Mouse (Mus musculus) MEL (cell line): ENCODE measurements around the gene Ccdc107. TPM values are rescaled to one million over a fixed set of nuclear protein-coding genes. Genes with fewer than 3 reads are reported as not detected.
A peak's percentile ranks its signal among the peaks of the same experiment; 100 is the strongest.

ENCODE experiments used
- DNase-seq: peaks from one replicate; pipeline ENCODE4 v3.0.0; 2011; ENCODE audit warnings: low read depth, low spot score
- H3K27ac ChIP-seq: 2 replicates; pipeline ENCODE4 v1.5.1; 2012; ENCODE audit warnings: low read depth, mild to moderate bottlenecking, control low read depth, low read length, moderate library complexity; ENCODE audit not compliant: control insufficient read depth
- H3K27me3 ChIP-seq, 2 experiments: fragments of 150-350 bp in 1 of 2; sonication (generic) in 1 of 2; 2 replicates each; pipeline ENCODE4 v1.6.1; 2012; ENCODE audit warnings: low read length in 2 of 2, mild to moderate bottlenecking in 2 of 2, improper control_type of control experiment in 1 of 2, moderate library complexity in 1 of 2; ENCODE audit not compliant: insufficient read depth in 2 of 2, control insufficient read depth in 1 of 2
- H3K36me3 ChIP-seq, 2 experiments: 2 replicates each; pipeline ENCODE4 v1.6.1; 2012 to 2014; ENCODE audit warnings: low read length in 2 of 2, improper control_type of control experiment in 1 of 2, inconsistent platforms in 1 of 2, mild to moderate bottlenecking in 1 of 2; ENCODE audit not compliant: insufficient read depth in 2 of 2, control insufficient read depth in 1 of 2
- H3K4me1 ChIP-seq, 2 experiments: fragments of 150-350 bp in 1 of 2; sonication (generic) in 1 of 2; 2 replicates each; pipeline ENCODE4 v1.6.1; 2012; ENCODE audit warnings: low read length in 2 of 2, improper control_type of control experiment in 1 of 2, mild to moderate bottlenecking in 1 of 2; ENCODE audit not compliant: insufficient read depth in 2 of 2, control insufficient read depth in 1 of 2
- H3K4me3 ChIP-seq, 2 experiments: fragments of 150-350 bp in 1 of 2; sonication (generic) in 1 of 2; 2 replicates each; pipeline ENCODE4 v1.5.1; 2012; ENCODE audit warnings: low read depth in 2 of 2, low read length in 2 of 2, mild to moderate bottlenecking in 2 of 2, moderate library complexity in 2 of 2, control low read depth in 1 of 2, improper control_type of control experiment in 1 of 2; ENCODE audit not compliant: control insufficient read depth in 1 of 2, insufficient read depth in 1 of 2
- H3K79me2 ChIP-seq: 2 replicates; pipeline ENCODE4 v1.6.1; 2012; ENCODE audit warnings: mild to moderate bottlenecking, low read length, moderate library complexity; ENCODE audit not compliant: control insufficient read depth, poor library complexity, insufficient read depth
- H3K9ac ChIP-seq: 2 replicates; pipeline ENCODE4 v1.6.1; 2012; ENCODE audit warnings: low read depth, mild to moderate bottlenecking, control low read depth, low read length, moderate library complexity; ENCODE audit not compliant: control insufficient read depth, poor library complexity, severe bottlenecking
- H3K9me3 ChIP-seq: fragments of 150-350 bp; sonication (generic); replicated peaks from 2 replicates; pipeline ENCODE4 v1.6.1; 2012; ENCODE audit warnings: mild to moderate bottlenecking, low read length, improper control_type of control experiment, moderate library complexity; ENCODE audit not compliant: insufficient read depth
- BHLHE40 ChIP-seq: IDR thresholded peaks from 2 replicates; pipeline ENCODE4 v1.6.1; 2012; ENCODE audit warnings: low read depth, mild to moderate bottlenecking, inconsistent platforms, low read length, improper control_type of control experiment, borderline replicate concordance
- CHD1 ChIP-seq: IDR thresholded peaks from 2 replicates; pipeline ENCODE4 v1.6.1; 2012; ENCODE audit warnings: low read depth, mild to moderate bottlenecking, inconsistent platforms, low read length, improper control_type of control experiment
- CHD2 ChIP-seq: IDR thresholded peaks from 2 replicates; pipeline ENCODE4 v1.6.1; 2011; ENCODE audit warnings: low read length, improper control_type of control experiment
- CTCF ChIP-seq, 3 experiments: IDR thresholded peaks in 2 of 3; conservative IDR thresholded peaks in 1 of 3; 2 replicates each; pipeline ENCODE4 v1.5.1; 2011 to 2012; ENCODE audit warnings: low read length in 3 of 3, low read depth in 2 of 3, mild to moderate bottlenecking in 2 of 3, improper control_type of control experiment in 1 of 3, inconsistent platforms in 1 of 3, mixed read lengths in 1 of 3, moderate library complexity in 1 of 3; ENCODE audit not compliant: control insufficient read depth in 1 of 3, insufficient read depth in 1 of 3, poor library complexity in 1 of 3, severe bottlenecking in 1 of 3
- ELF1 ChIP-seq: IDR thresholded peaks from 2 replicates; pipeline ENCODE4 v1.6.1; 2014; ENCODE audit warnings: low read depth, mild to moderate bottlenecking, inconsistent platforms, low read length, improper control_type of control experiment, moderate library complexity
- EP300 ChIP-seq, 2 experiments: IDR thresholded peaks; 2 replicates each; pipeline ENCODE4 v1.6.1; 2011; ENCODE audit warnings: improper control_type of control experiment in 2 of 2, low read length in 2 of 2, low read depth in 1 of 2, mild to moderate bottlenecking in 1 of 2
- ETS1 ChIP-seq: IDR thresholded peaks from 2 replicates; pipeline ENCODE4 v1.6.1; 2012; ENCODE audit warnings: low read depth, mild to moderate bottlenecking, inconsistent platforms, low read length, improper control_type of control experiment, moderate library complexity
- GABPA ChIP-seq: IDR thresholded peaks from 2 replicates; pipeline ENCODE4 v1.6.1; 2012; ENCODE audit warnings: low read depth, mild to moderate bottlenecking, inconsistent platforms, low read length, improper control_type of control experiment, moderate library complexity
- HCFC1 ChIP-seq: IDR thresholded peaks from 2 replicates; pipeline ENCODE4 v1.6.1; 2012; ENCODE audit warnings: low read depth, mild to moderate bottlenecking, inconsistent platforms, low read length, improper control_type of control experiment, moderate library complexity
- JUND ChIP-seq: IDR thresholded peaks from 2 replicates; pipeline ENCODE4 v1.6.1; 2011; ENCODE audit warnings: low read depth, mild to moderate bottlenecking, improper control_type of control experiment, low read length
- MAX ChIP-seq: IDR thresholded peaks from 2 replicates; pipeline ENCODE4 v1.6.1; 2011; ENCODE audit warnings: low read length, improper control_type of control experiment
- MAZ ChIP-seq: IDR thresholded peaks from 2 replicates; pipeline ENCODE4 v1.6.1; 2012; ENCODE audit warnings: low read depth, mild to moderate bottlenecking, inconsistent platforms, low read length, improper control_type of control experiment
- MXI1 ChIP-seq: IDR thresholded peaks from 2 replicates; pipeline ENCODE4 v1.6.1; 2011; ENCODE audit warnings: mild to moderate bottlenecking, low read depth, low read length, improper control_type of control experiment
- MYB ChIP-seq: IDR thresholded peaks from 2 replicates; pipeline ENCODE4 v1.6.1; 2011; ENCODE audit warnings: mild to moderate bottlenecking, low read depth, low read length, improper control_type of control experiment
- MYC ChIP-seq: IDR thresholded peaks from 2 replicates; pipeline ENCODE4 v1.6.1; 2011; ENCODE audit warnings: low read depth, mild to moderate bottlenecking, low read length, improper control_type of control experiment, moderate library complexity
- NELFE ChIP-seq: IDR thresholded peaks from 2 replicates; pipeline ENCODE4 v1.6.1; 2011; ENCODE audit warnings: low read depth, low read length, improper control_type of control experiment
- NRF1 ChIP-seq: IDR thresholded peaks from 2 replicates; pipeline ENCODE4 v1.6.1; 2014; ENCODE audit warnings: low read depth, mild to moderate bottlenecking, inconsistent platforms, low read length, improper control_type of control experiment, moderate library complexity; ENCODE audit not compliant: poor library complexity, insufficient read depth, severe bottlenecking
- POLR2A ChIP-seq, 2 experiments: IDR thresholded peaks; 2 replicates each; pipeline ENCODE4 v1.6.1; 2011 to 2012; ENCODE audit warnings: low read length in 2 of 2, mild to moderate bottlenecking in 2 of 2, control low read depth in 1 of 2, improper control_type of control experiment in 1 of 2, low read depth in 1 of 2, moderate library complexity in 1 of 2; ENCODE audit not compliant: control insufficient read depth in 1 of 2, insufficient read depth in 1 of 2, poor library complexity in 1 of 2
- POLR2AphosphoS5 ChIP-seq: IDR thresholded peaks from 2 replicates; pipeline ENCODE4 v1.6.1; 2012; ENCODE audit warnings: low read depth, borderline replicate concordance, mild to moderate bottlenecking, inconsistent platforms, low read length, moderate library complexity, mixed read lengths
- SIN3A ChIP-seq: IDR thresholded peaks from 2 replicates; pipeline ENCODE4 v1.6.1; 2012; ENCODE audit warnings: low read length, improper control_type of control experiment, inconsistent platforms
- SMC3 ChIP-seq: IDR thresholded peaks from 2 replicates; pipeline ENCODE4 v1.6.1; 2011; ENCODE audit warnings: low read depth, low read length, improper control_type of control experiment
- TAL1 ChIP-seq: IDR thresholded peaks from 2 replicates; pipeline ENCODE4 v1.6.1; 2012; ENCODE audit warnings: mild to moderate bottlenecking, inconsistent platforms, low read length, moderate library complexity, mixed read lengths
- TBP ChIP-seq: IDR thresholded peaks from 2 replicates; pipeline ENCODE4 v1.8.0; 2011; ENCODE audit warnings: low read depth, low read length, improper control_type of control experiment
- TCF12 ChIP-seq: IDR thresholded peaks from 2 replicates; pipeline ENCODE4 v1.6.1; 2014; ENCODE audit warnings: low read depth, mild to moderate bottlenecking, inconsistent platforms, low read length, improper control_type of control experiment, moderate library complexity
- UBTF ChIP-seq: IDR thresholded peaks from 2 replicates; pipeline ENCODE4 v1.6.1; 2012; ENCODE audit warnings: low read depth, mild to moderate bottlenecking, inconsistent platforms, low read length, improper control_type of control experiment, moderate library complexity, borderline replicate concordance; ENCODE audit not compliant: insufficient read depth
- USF1 ChIP-seq: IDR thresholded peaks from 2 replicates; pipeline ENCODE4 v1.6.1; 2014; ENCODE audit warnings: low read depth, mild to moderate bottlenecking, inconsistent platforms, low read length, improper control_type of control experiment, moderate library complexity
- USF2 ChIP-seq, 2 experiments: IDR thresholded peaks; 2 replicates each; pipeline ENCODE4 v1.6.1; 2011 to 2012; ENCODE audit warnings: improper control_type of control experiment in 2 of 2, low read length in 2 of 2, borderline replicate concordance in 1 of 2, inconsistent platforms in 1 of 2, low read depth in 1 of 2, mild to moderate bottlenecking in 1 of 2; ENCODE audit not compliant: insufficient read depth in 1 of 2
- ZC3H11A ChIP-seq: IDR thresholded peaks from 2 replicates; pipeline ENCODE4 v1.6.1; 2012; ENCODE audit warnings: low read depth, mild to moderate bottlenecking, inconsistent platforms, low read length, improper control_type of control experiment
- ZKSCAN1 ChIP-seq: IDR thresholded peaks from 2 replicates; pipeline ENCODE4 v1.6.1; 2012; ENCODE audit warnings: low read depth, mild to moderate bottlenecking, inconsistent platforms, low read length, improper control_type of control experiment, moderate library complexity
- ZMIZ1 ChIP-seq: IDR thresholded peaks from 2 replicates; pipeline ENCODE4 v1.6.1; 2012; ENCODE audit warnings: low read depth, mild to moderate bottlenecking, inconsistent platforms, low read length, improper control_type of control experiment, moderate library complexity
- ZNF384 ChIP-seq: IDR thresholded peaks from 2 replicates; pipeline ENCODE4 v1.6.1; 2012; ENCODE audit warnings: low read depth, mild to moderate bottlenecking, inconsistent platforms, low read length, improper control_type of control experiment
- polyA plus RNA-seq, 2 experiments: library from polyadenylated mRNA; stranded (reverse) in 1 of 2; unstranded in 1 of 2; fragments of >175 nt in 1 of 2; fragments of >200 nt in 1 of 2; gene quantifications; 2 replicates each; pipeline versions ENCODE4 v1.2.1 to v1.2.4; 2012; ENCODE audit warnings: low replicate concordance in 2 of 2, low read depth in 1 of 2; ENCODE audit not compliant: insufficient read length in 2 of 2, insufficient read depth in 1 of 2, missing spikeins in 1 of 2
- total RNA-seq: library from RNA; depleted of rRNA; stranded (reverse); fragments of 300-350 nt; gene quantifications from 2 replicates; pipeline ENCODE4 v1.2.3, GENCODE M21; 2012

The Ccdc107 gene
- total and polyA plus RNA-seq, 3 experiments: 44.3 to 56.7 TPM; not detected in 1

DNA sequence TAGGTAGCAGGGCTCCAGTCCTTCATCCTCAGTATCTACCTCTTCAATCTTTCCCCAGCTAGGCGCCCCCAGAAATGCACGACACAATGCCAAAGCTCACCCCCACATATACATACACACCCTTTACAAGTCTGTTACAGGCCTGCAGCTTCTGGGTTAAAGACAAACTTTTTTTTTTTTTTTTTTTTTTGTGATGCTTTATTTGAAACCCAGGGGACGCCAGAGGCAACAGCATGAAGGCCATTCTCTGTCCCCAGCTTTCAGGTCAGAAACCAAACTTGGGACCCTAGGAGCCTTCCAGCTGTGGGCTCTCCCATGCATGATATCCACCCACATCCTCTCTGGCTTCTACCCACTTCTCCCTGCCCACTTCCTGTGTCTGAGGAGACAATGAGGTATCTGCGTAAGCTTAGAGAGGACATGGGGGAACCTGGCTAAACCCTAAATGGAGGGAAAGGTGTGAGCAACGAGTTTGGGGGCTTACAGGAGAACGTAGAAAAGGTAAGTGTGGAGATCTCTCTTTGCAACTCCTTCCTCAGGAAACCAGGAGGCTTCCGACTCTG is 10.7 kb upstream of the Ccdc107 start:
- H3K79me2 ChIP-seq: no peaks in the 10 kb centered on the region
- H3K27ac ChIP-seq: no peak overlapping the region
- H3K4me3 ChIP-seq: no peak overlapping the region
- H3K4me1 ChIP-seq: peaks cover 0 to 17% of the 10 kb centered on the region in 2 experiments; a peak in 2 of 4 replicates
- H3K36me3 ChIP-seq: peaks cover 0 to 11% of the 10 kb centered on the region in 2 experiments; a peak in 2 of 4 replicates
- H3K27me3 ChIP-seq: no peaks in the 10 kb centered on the region
- TF ChIP-seq USF1: no peak
- no peak for TF ChIP-seq NELFE
- TF ChIP-seq SMC3: no peak
- TF ChIP-seq USF2 (IDR thresholded peaks at IDR 0.05; ENCODE audit: borderline replicate concordance in 1 of 2, insufficient read depth in 1 of 2, low read depth in 1 of 2, low read length in 2 of 2): no peak
- no peak for TF ChIP-seq MAZ
- TF ChIP-seq ZMIZ1: no peak
- no peak for TF ChIP-seq MYB
- 0 out of 2 replicates have a peak, but pooled peaks have one; percentile 14 for TF ChIP-seq ELF1
- no peak for TF ChIP-seq MXI1
- peak; percentile 32 to 45; a peak in 3 of 4 replicates for TF ChIP-seq EP300 (IDR thresholded peaks at IDR 0.05; ENCODE audit: low read depth in 1 of 2, low read length in 2 of 2)
- no peak for TF ChIP-seq POLR2A (IDR thresholded peaks at IDR 0.05; ENCODE audit: control insufficient read depth in 1 of 2, insufficient read depth in 1 of 2, low read depth in 1 of 2, low read length in 2 of 2, poor library complexity in 1 of 2)
- TF ChIP-seq ZNF384: peak; percentile 85
- no peak for TF ChIP-seq POLR2AphosphoS5
- no peak for TF ChIP-seq MAX
- 0 out of 2 replicates have a peak, but pooled peaks have one; percentile 21 for TF ChIP-seq TCF12
- no peak for TF ChIP-seq TBP
- TF ChIP-seq ETS1: 0 out of 2 replicates have a peak, but pooled peaks have one; percentile 32
- TF ChIP-seq HCFC1: 0 out of 2 replicates have a peak, but pooled peaks have one; percentile 31
- no peak for TF ChIP-seq ZC3H11A
- TF ChIP-seq SIN3A: peak; percentile 38; the same call in 1 of the 2 replicates
- H3K9ac ChIP-seq: no peak overlapping the region
- peak; percentile 50 for DNase-seq
- no peaks in the 10 kb centered on the region for H3K9me3 ChIP-seq

DNA sequence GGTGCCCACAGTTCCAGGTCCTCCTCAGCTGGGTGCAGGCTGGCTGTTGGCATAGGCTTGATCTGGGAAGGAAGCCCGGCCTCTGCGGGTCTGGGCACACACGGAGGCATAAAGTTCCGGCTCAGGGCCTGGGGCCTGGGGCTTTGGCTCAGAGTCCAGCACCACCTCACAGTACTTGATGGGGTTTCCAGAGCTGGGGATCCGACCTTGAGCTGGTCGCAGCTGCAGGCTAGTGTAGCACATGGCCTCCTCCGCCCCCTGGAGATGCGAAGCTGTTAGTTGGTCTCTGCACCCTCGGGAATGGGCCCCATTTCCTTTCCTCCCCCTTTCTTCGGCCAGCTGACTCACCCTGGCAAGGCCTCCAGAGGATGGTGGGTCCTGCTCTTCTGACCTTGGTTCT is 10.1 kb upstream of the Ccdc107 start:
- no peak overlapping the region for H3K27ac ChIP-seq
- no peak overlapping the region for H3K9ac ChIP-seq
- H3K9me3 ChIP-seq: no peaks in the 10 kb centered on the region
- H3K4me1 ChIP-seq: peaks cover 0 to 17% of the 10 kb centered on the region in 2 experiments; a peak in 2 of 4 replicates
- DNase-seq: no peak
- no peak overlapping the region for H3K4me3 ChIP-seq
- no peaks in the 10 kb centered on the region for H3K27me3 ChIP-seq
- H3K79me2 ChIP-seq: no peaks in the 10 kb centered on the region
- H3K36me3 ChIP-seq: peaks cover 0 to 11% of the 10 kb centered on the region in 2 experiments; a peak in 2 of 4 replicates
- TF ChIP-seq CTCF (IDR thresholded peaks at IDR 0.05 in 2 of 3, conservative IDR thresholded peaks at IDR 0.05 in 1 of 3; ENCODE audit: control insufficient read depth in 1 of 3, insufficient read depth in 1 of 3, low read depth in 2 of 3, low read length in 3 of 3, poor library complexity in 1 of 3, severe bottlenecking in 1 of 3) (no peak), TCF12 (no peak), MYC (no peak), UBTF (no peak), CHD2 (no peak), MAX (no peak), CHD1 (no peak), ZKSCAN1 (no peak), BHLHE40 (no peak), GABPA (no peak), JUND (no peak), NRF1 (no peak), ZC3H11A (no peak), MYB (no peak), TAL1 (no peak)
- TF ChIP-seq, all 39 proteins: peak for 0
